Mouse (Mus musculus) cortical plate, adult 2 months (tissue): ENCODE results near the gene Oprm1.

Experiments used
- CTCF ChIP-seq: fragments of 200-500 bp; IDR thresholded peaks from 2 replicates; pipeline ENCODE4 v1.5.1; 2011; ENCODE audit warnings: mild to moderate bottlenecking, control low read depth, low read length; ENCODE audit not compliant: insufficient read depth; ENCODE audit errors: extremely low read depth
- POLR2A ChIP-seq: fragments of 200-500 bp; IDR thresholded peaks from 2 replicates; pipeline ENCODE4 v1.6.1; 2011; ENCODE audit warnings: mild to moderate bottlenecking, low read length, control low read depth; ENCODE audit not compliant: insufficient read depth; ENCODE audit errors: extremely low read depth

GRCm38 (mm10) chr10:7076662-7077211, 318.4 kb downstream of the Oprm1 start:
- TF ChIP-seq CTCF (no peak), POLR2A (no peak)
